Mouse (Mus musculus) lung, adult 2 months (tissue): ENCODE measurements around the gene Pou4f2.

ENCODE experiments used
- CTCF ChIP-seq: fragments of 200-500 bp; IDR thresholded peaks from 2 replicates; pipeline ENCODE4 v1.5.1; 2011; ENCODE audit warnings: mild to moderate bottlenecking, low read length, control low read depth; ENCODE audit not compliant: insufficient read depth
- POLR2A ChIP-seq: fragments of 200-500 bp; IDR thresholded peaks from 2 replicates; pipeline ENCODE4 v1.6.1; 2011; ENCODE audit warnings: low read depth, mild to moderate bottlenecking, control low read depth, low read length, borderline replicate concordance; ENCODE audit errors: extremely low read depth

DNA sequence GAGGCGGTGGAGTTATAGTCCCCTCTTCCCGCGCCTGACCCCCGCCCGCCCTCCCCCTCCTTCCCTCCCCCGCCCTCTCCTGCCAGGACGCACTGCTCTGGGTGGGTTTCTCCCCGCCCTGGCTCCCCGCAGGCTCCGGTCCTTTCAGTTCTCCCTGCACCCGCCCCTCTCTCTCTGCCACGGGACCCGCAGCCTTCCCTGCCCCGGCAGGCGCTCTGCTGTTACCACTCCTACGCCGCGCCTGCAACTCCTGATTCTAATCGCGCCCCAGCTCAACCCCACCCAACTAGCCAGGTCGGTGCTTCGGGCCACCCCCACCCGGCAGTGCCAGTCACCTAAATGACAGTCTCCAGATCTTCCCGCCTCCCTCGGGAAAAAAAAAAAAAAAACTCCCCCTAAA is 216 bp upstream of the Pou4f2 start:
- no peak for TF ChIP-seq CTCF
- no peak for TF ChIP-seq POLR2A
